Mouse (Mus musculus) Patski (cell line): ENCODE data around the gene Maml3. TPM values are rescaled to one million over a fixed set of nuclear protein-coding genes. Genes with fewer than 3 reads are reported as not detected.

Experiments
- ATAC-seq: fragments of 100-300 bp; one replicate; pipeline ENCODE4 v1.8.0; 2021
- CTCF ChIA-PET: fragments of 350-600 bp; sonication (Branson Sonifier 250); formaldehyde crosslinking; loops from one replicate; lab custom pipeline; 2022; ENCODE audit warnings: inconsistent platforms; lab: Charles Lee
- POLR2A ChIA-PET: fragments of 350-600 bp; sonication (Branson Sonifier 250); formaldehyde crosslinking; loops from one replicate; lab custom pipeline; 2022; ENCODE audit warnings: antibody characterized with exemption, inconsistent platforms; lab: Charles Lee
- DNase-seq: peaks from one replicate; pipeline ENCODE4 v3.0.0-alpha.2; 2011; ENCODE audit warnings: low read depth, low spot score
- H3K27me3 ChIP-seq: fragments of 371-371 bp; one replicate; pipeline ENCODE4 v1.5.1; 2021
- CTCF ChIP-seq: fragments of 100-300 bp; IDR thresholded peaks from one replicate; pipeline ENCODE4 v1.5.1; 2021
- in situ Hi-C: fragments of 300-500 bp; cut with MboI; formaldehyde crosslinking; loops from 3 replicates; pipeline ENCODE4 v1.11.1; 2018; ENCODE audit warnings: low pct_unique_long_range_greater_than_20kb, mixed read lengths
- polyA plus RNA-seq: library from polyadenylated mRNA; unstranded; gene quantifications from one replicate; pipeline ENCODE4 v1.2.3, GENCODE M21; 2021

The Maml3 gene
- polyA plus RNA-seq, 1 experiment from 2014 or later: 7.7 TPM

- in situ Hi-C loops: no loop called here
- ChIA-PET POLR2A (no interaction called here), CTCF (no interaction called here)
- no peaks in the 10 kb centered on the region for H3K27me3 ChIP-seq
- ATAC-seq (no peak), DNase-seq (no peak)
- TF ChIP-seq CTCF: no peak
Measured at GRCm38 (mm10) chr3:51832985-51833384, 271.9 kb downstream of the Maml3 start.

- H3K27me3 ChIP-seq: no peaks in the 10 kb centered on the region
- ChIA-PET CTCF (no interaction called here), POLR2A (no interaction called here)
- ATAC-seq: no peak
- TF ChIP-seq CTCF: no peak
- DNase-seq: no peak
- in situ Hi-C loops: no loop called here
Measured at GRCm38 (mm10) chr3:51830821-51831429, 274.0 kb downstream of the Maml3 start.

- in situ Hi-C loops: no loop called here
- DNase-seq (no peak), ATAC-seq (no peak)
- no peaks in the 10 kb centered on the region for H3K27me3 ChIP-seq
- CTCF ChIA-PET: interaction anchor here (1.1 to 1.6 kb wide), 4 partner anchors 9 to 27 kb away, joined by 3 to 4 read pairs (median 3); no protein-coding TSS in a partner anchor
- no peak for TF ChIP-seq CTCF
- POLR2A ChIA-PET: no interaction called here
Measured at GRCm38 (mm10) chr3:51825530-51825929, 279.3 kb downstream of the Maml3 start.

- ATAC-seq (no peak), DNase-seq (no peak)
- no peak for TF ChIP-seq CTCF
- in situ Hi-C loops: no loop called here
- ChIA-PET POLR2A (interaction anchor here (0.6 kb wide), 1 partner anchor 229 kb away, joined by 3 read pairs; no protein-coding TSS in a partner anchor), CTCF (interaction anchor here (1.1 to 2.2 kb wide), 5 partner anchors 8 to 28 kb away, joined by 3 to 5 read pairs (median 3); no protein-coding TSS in a partner anchor)
- no peaks in the 10 kb centered on the region for H3K27me3 ChIP-seq
Measured at GRCm38 (mm10) chr3:51824506-51824905, 280.4 kb downstream of the Maml3 start.

- no peak for TF ChIP-seq CTCF
- DNase-seq (no peak), ATAC-seq (no peak)
- in situ Hi-C loops: no loop called here
- H3K27me3 ChIP-seq: no peaks in the 10 kb centered on the region
- ChIA-PET POLR2A (no interaction called here), CTCF (interaction anchor here (1.3 kb wide), 1 partner anchor 10 kb away, joined by 4 read pairs; no protein-coding TSS in a partner anchor)
Measured at GRCm38 (mm10) chr3:51821551-51821950, 283.3 kb downstream of the Maml3 start.

- ChIA-PET CTCF (interaction anchor here (1.1 to 1.3 kb wide), 3 partner anchors 8 to 20 kb away, joined by 3 to 4 read pairs (median 3); no protein-coding TSS in a partner anchor), POLR2A (no interaction called here)
- no peak for TF ChIP-seq CTCF
- no peak for ATAC-seq
- no peaks in the 10 kb centered on the region for H3K27me3 ChIP-seq
- DNase-seq: no peak
- in situ Hi-C loops: no loop called here
Measured at GRCm38 (mm10) chr3:51819109-51819508, 285.8 kb downstream of the Maml3 start.

- ATAC-seq: no peak
- CTCF ChIA-PET: interaction anchor here (1.1 kb wide), 1 partner anchor 9 kb away, joined by 3 read pairs; no protein-coding TSS in a partner anchor
- POLR2A ChIA-PET: no interaction called here
- DNase-seq: no peak
- in situ Hi-C loops: no loop called here
- no peaks in the 10 kb centered on the region for H3K27me3 ChIP-seq
- TF ChIP-seq CTCF: no peak
Measured at GRCm38 (mm10) chr3:51817919-51818318, 287.0 kb downstream of the Maml3 start.

GRCm38 (mm10) chr3:51817329-51817728 is 287.5 kb downstream of the Maml3 start:
- H3K27me3 ChIP-seq: no peaks in the 10 kb centered on the region
- in situ Hi-C loops: no loop called here
- TF ChIP-seq CTCF: no peak
- no peak for ATAC-seq
- DNase-seq: no peak
- POLR2A ChIA-PET: interaction anchor here (0.5 kb wide), 1 partner anchor 22 kb away, joined by 5 read pairs; no protein-coding TSS in a partner anchor
- CTCF ChIA-PET: no interaction called here

- no peak for TF ChIP-seq CTCF
- ChIA-PET POLR2A (interaction anchor here (0.5 kb wide), 1 partner anchor 21 kb away, joined by 5 read pairs; no protein-coding TSS in a partner anchor), CTCF (interaction anchor here (1.3 kb wide), 2 partner anchors 9 to 30 kb away, joined by 3 to 4 read pairs; no protein-coding TSS in a partner anchor)
- in situ Hi-C loops: no loop called here
- ATAC-seq (no peak), DNase-seq (no peak)
- H3K27me3 ChIP-seq: no peaks in the 10 kb centered on the region
Measured at GRCm38 (mm10) chr3:51816517-51817285, 288.2 kb downstream of the Maml3 start.

- ChIA-PET CTCF (no interaction called here), POLR2A (interaction anchor here (0.7 to 0.8 kb wide), 2 partner anchors 15 to 295 kb away, joined by 3 read pairs; no protein-coding TSS in a partner anchor)
- in situ Hi-C loops: no loop called here
- TF ChIP-seq CTCF: no peak
- no peaks in the 10 kb centered on the region for H3K27me3 ChIP-seq
- no peak for DNase-seq
- ATAC-seq: no peak
Measured at GRCm38 (mm10) chr3:51814073-51814472, 290.8 kb downstream of the Maml3 start.
